Mouse (Mus musculus) T-cell, adult 2 months (primary cell): ENCODE data around the gene Gm16513.
"Not testable (repeated sequence)": the region's sequence is repeated elsewhere in the genome, so short reads cannot be mapped to it uniquely, and the experiment has no call there.

Experiments used
- DNase-seq: peaks from one replicate; pipeline ENCODE4 v3.0.0; 2022; ENCODE audit warnings: low spot score

Gene Gm16513

DNA sequence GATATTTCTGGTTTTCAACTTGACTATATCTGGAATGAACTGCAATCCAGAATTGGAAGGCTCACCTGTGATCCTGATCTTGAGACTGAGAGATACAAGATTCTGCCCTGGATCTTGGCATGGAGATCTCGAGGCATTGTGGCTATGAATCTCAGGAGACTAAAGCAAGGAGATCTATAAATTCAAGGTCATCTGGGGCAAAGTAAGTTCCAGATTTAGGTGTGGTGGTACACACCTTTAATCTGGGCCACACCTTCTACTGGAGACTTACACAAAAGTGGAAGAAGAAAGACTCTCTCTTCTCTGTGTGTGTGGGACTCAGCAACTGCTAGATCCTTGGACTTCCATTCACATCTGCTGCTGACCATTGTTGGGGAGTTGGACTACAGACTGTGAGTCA, at the start of gene Gm16513:
Gm16513 (plus strand) TSS at position 301 of the 400 bp plus-strand sequence.
- not testable (repeated sequence) for DNase-seq
